Mouse (Mus musculus): ENCODE results near the gene Arhgdig. TPM values are rescaled to one million over a fixed set of nuclear protein-coding genes. Genes with fewer than 3 reads are reported as not detected.
"Not testable (repeated sequence)": the region's sequence is repeated elsewhere in the genome, so short reads cannot be mapped to it uniquely, and the experiment has no call there.

Gene Arhgdig
- polyA plus RNA-seq, 1 experiment = 132 TPM

DNA sequence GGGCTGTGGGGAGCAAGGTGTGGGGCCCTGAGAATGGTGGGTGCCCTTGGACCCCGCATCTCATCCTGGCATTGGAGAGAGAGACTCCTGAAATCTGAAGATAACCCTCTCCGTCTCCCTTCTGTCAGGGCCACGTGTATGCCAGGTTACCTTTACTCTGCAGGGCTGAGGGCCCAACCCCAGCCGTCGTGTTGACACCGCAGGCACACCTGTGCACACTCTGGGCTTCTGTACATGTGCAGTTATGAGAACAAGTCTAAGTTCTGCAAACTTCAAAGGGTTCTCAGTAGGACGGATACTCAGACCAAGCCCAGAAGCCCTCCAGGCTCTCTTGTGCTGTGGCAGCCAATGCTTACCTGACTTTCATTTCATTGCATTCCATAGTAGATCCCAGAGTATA is 4.7 kb upstream of the Arhgdig start:
- DNase-seq (ENCODE audit: extremely low spot score in 1 of 2, low spot score in 1 of 2) = no peak

DNA sequence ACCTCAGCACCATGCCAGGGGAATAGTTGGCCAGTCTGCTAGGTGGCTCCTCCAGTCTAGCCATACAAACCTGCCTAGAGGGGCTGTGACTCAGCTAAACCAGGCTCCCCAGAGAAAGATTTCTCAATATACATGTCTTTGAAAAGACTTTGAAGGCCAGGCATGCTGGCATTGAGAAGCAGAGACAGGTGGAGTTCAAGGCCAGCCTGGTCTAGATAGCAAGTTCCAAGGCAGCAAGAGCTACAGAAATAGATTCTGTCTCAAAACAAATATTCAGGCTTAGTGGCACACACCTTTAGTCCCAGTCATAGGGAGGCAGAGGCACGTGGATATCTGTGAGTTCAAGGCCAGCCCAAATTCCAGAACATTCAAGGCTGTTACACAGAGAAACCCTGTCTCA is 1.2 kb downstream of the Arhgdig start:
- DNase-seq (ENCODE audit: extremely low spot score in 1 of 2, low spot score in 1 of 2) = no peak

DNA sequence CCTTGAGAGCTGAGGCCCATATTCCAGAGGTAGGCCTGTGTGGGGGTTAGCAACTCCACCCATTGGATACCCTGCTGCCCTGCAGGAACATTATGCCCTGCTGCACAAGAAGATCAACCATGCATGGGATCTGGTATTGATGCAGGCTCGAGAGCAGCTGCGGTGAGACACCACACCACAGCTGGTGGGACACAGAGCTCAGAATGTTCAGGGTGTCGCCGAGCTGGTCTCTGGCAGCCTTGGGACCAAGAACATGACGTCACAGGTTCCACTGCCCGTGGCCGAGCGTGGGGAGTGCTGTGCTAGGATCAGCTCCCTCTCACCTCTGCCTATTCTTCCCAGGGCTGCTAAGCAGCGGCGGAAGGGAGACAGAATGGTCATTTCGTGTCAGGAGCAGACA is 2.8 kb downstream of the Arhgdig start:
- no peak for DNase-seq (ENCODE audit: extremely low spot score in 1 of 2, low spot score in 1 of 2)

DNA sequence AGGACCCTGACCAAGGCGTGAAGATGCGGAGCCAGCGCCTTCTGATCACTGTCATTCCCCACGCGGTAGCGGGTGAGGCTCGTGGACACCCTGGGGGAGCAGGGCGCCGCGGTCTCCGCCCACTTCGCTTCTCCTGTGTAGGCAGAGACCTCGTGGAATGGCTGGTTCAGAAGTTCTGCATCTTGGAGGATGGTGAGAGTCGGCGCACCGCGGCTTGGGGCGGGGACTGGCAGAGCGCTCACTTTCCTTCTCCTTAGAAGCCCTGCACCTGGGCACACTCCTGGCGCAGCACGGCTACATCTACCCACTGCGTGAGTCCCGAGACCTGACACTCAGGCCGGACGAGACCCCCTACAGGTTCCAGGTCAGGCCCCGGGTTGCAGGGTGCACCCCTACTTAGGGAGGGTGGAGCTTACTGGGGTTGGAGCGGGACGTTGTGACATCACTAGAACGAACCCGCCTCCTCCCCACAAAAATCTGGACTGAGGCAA is 4.2 kb downstream of the Arhgdig start:
- DNase-seq (ENCODE audit: extremely low spot score in 1 of 2, low spot score in 1 of 2) = peak; percentile 53 to 76

DNA sequence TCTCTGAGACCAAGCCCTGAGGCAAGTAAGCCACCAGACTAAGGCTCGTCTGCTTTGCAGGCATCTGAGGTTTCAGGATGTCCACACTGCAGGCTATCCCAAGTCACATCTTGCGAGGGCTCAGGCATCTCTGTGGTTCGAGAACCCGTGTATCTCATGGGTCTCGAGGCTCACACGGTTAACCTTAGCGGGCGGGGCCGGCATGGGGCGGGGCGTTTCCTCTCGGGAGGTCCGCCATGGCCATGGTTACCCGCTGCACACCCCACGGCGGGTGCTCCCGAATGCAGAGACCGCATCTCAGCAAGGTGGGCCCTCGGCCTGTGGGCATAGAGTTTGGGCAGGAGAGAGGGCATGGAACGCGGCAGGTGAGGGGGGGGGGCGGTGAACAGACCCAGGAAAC is 4.8 kb downstream of the Arhgdig start, which contains the start of gene Rgs11:
Rgs11 (plus strand) TSS at position 215 of the 400 bp plus-strand sequence.
- DNase-seq (ENCODE audit: extremely low spot score in 1 of 2, low spot score in 1 of 2) = peak in 1 of 2 experiments; percentile 56

DNA sequence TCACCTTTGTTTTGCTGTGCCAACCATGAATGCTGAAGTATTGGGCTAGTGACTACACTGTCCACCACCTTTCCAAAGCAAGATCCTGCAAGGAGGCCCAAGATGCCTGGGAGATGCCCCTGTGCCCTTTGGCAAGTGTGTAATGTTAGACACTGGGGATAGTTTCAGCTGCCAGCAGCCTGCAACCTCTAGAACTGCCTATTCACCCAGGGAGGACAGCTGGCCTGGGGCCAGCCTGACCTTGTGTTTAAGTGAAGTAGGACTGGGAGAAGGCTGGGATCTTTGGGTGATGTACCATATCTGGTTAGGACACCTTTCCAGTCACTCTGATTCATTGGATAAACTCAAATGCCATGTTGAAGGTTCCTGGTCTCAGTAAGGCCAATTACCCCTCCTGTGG is 5.6 kb downstream of the Arhgdig start:
- no peak for DNase-seq (ENCODE audit: extremely low spot score in 1 of 2, low spot score in 1 of 2)

DNA sequence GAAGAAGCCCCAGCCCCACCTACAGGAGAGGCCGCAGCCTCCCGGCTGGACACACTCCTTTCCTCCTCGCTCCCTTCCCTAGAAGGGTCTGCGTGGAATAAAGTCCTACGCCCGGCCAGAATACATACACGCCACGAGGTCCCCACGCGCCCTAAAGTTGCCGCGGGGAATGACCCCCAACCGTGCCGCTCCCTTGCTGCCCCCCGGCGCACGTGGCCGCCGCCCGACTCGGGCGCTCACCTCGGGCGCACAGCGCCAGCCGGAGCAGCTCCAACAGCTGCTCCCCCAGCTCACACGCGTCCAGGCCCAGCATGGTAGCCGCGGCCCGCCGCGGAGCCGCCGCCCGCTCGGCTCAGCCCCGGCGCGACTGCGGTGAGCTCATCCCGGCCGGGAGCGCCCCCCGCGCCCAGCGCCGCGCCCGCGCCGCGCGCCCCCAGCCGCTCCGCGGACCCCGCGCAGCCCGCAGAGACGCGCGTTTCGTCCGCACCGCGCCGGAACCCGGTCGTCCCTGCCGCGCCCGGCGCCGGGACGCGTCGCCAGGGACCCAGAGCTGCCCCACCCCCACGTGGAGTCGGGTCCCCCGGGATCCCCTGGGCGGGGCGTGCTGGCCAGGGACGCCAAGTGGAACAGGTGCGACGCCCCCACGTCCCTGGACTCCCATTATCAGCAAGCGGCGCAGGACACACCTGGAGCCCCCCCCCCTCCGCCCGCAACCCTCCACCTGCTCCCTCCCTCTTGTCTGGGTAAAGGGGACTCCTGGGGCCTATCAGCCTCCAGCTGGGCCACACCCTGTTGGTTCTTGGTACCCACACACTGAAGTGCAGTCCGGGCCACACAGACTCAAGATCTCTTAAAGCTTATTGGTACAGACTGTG is 6.5 kb downstream of the Arhgdig start:
- DNase-seq (ENCODE audit: extremely low spot score in 1 of 2, low spot score in 1 of 2) = no peak

DNA sequence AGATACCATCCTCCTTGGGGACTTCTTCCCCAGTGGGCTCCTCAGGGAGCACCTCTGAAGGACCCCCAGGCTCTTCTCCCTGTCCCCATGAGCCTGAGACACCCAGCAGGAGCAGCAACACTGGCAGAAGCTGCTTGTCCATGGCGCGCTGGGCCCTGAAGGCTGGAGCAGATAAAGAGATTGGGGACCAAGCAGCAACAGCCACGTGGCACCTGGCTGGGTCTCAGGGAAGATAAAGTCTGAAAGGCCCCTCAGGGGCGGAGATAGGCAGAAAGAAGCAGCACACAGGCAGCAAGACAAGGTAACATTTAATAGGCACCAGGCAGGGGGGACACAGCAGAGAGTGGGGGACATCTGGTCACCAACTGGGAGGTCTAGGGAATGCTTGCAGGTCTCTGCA is 8.7 kb downstream of the Arhgdig start, which contains the start of gene Pdia2:
Pdia2 (minus strand) TSS at position 196 of the 400 bp plus-strand sequence.
- no peak for DNase-seq (ENCODE audit: extremely low spot score in 1 of 2, low spot score in 1 of 2)

DNA sequence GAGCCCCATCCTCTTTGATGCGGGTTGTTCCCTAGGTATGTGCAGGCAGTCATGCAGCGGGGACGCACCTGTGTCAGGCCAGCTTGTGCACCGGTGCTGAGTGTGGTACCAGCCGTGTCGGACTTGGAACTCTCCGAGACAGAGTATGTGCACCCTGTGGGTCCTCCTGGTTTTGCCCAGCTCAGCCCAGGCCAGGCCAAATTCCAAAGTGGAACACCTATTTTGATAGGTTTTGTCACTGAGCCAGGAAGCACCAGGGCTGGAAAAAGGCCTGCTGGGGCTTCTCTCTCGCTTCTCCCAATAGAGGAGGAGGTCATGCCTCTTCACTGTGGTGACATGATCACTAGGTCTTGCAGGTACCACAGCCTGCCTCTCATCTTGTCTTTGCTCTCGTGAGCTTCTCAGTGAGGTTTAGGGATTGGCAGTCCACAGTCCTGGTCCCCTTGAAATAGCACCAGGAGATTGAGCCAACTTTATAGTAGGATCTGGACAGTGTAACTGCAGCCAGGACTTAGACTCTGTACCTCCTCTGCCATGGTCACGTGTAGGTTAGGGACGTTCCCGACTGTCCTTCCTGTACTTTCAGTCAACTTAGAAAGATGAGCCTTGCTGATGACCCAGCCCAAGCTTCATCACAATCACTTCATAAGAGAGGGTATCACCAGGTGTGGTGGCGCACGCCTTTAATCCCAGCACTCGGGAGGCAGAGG is 14.9 kb downstream of the Arhgdig start:
- DNase-seq (ENCODE audit: extremely low spot score in 1 of 2, low spot score in 1 of 2) = no peak

DNA sequence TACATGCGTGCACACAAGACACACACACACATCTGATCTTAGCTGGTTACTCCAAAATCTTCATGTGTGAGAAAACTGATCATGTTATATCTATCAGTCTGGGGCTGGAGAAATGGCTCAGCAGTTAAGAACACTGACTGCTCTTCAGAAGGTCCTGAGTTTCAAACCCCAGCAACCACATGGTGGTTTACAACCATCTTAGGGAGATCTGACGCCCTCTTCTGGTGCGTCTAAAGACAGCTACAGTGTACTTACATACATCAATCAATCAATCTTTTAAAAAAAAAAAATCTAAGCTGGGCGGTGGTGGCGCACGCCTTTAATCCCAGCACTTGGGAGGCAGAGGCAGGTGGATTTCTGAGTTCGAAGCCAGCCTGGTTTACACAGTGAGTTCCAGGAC is 16.1 kb downstream of the Arhgdig start:
- DNase-seq (ENCODE audit: extremely low spot score in 1 of 2, low spot score in 1 of 2) = not testable (repeated sequence)

DNA sequence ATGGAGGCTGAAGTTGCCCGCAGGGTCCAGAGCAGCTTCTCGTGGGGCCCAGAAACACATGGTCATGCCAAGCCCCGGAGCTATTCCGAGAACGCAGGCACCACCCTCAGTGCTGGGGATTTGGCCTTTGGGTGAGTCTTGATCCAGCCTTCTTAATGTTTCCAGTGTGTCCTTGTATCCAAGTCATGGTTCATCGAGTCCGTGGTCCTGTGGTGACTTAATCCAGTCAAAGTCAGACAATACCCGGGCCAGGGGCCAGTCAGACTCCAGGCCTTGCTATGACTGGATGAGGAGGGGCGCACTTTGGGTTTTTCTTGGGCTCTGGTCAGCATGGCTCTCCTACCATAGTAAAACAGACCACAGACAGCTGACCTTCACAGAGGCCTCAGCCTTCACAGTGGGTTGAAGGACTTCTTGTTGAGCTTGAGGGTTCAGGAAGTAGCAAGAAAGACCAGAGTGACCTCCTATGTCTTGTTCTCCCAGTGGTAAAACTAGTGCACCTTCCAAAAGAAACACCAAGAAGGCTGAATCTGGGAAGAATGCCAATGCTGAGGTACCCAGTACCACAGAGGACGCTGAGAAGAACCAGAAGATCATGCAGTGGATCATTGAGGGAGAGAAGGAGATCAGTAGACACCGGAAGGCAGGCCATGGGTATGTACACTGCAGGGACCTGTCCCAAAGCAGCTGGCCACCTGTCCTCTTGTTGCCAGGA is 19.3 kb downstream of the Arhgdig start:
- DNase-seq (ENCODE audit: extremely low spot score in 1 of 2, low spot score in 1 of 2) = no peak

DNA sequence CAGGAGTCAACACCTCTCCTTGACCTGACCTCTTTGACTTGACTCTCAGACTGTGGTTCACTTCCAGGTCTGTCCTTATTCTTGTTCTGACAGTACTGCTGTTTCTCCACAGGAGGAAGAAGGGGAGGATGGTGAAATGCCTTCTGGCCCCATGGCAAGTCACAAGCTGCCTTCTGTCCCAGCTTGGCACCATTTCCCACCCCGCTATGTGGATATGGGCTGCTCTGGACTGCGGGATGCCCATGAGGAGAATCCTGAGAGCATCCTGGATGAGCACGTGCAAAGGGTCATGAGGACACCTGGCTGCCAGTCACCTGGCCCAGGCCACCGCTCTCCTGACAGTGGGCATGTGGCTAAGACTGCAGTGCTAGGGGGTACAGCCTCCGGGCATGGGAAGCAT is 20.0 kb downstream of the Arhgdig start:
- no peak for DNase-seq (ENCODE audit: extremely low spot score in 1 of 2, low spot score in 1 of 2)

DNA sequence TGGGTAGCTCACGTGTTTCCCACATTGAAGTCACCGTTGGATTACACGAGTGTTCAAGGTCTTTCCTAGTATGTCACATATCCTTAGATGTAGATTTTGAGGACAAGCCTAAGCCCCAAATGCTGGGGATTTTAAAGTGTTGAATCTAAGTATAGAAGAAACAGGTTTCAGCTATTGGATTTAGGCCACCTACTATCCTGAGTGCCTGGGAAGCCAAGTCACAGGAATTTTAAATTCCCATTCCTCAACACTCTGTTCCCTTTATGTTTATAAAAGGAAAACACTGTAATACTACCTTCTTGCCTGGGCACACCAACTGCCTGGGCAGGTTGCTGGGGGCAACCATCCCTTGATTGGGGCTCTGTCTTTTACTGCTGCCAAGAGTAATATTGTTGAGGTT is 26.4 kb downstream of the Arhgdig start:
- DNase-seq (ENCODE audit: extremely low spot score in 1 of 2, low spot score in 1 of 2) = no peak

DNA sequence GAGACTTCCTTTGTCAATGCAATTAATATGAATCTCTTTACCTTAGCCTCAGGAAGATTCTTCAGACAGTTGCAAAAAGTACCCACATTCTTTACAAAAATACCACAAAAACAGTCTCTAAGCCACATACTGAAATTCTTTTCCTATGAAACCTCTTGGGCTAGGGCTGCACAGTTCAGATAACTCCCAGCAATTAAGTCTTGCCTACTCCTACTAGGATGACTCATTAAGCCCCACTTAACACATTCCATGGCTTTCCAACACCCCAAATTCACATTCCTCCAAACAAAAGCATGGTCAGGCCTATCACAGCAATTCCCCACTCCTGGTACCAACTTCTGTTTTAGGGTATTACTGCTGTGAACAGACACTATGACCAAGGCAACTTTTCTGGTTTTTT is 29.0 kb downstream of the Arhgdig start:
- DNase-seq (ENCODE audit: extremely low spot score in 1 of 2, low spot score in 1 of 2) = no peak

DNA sequence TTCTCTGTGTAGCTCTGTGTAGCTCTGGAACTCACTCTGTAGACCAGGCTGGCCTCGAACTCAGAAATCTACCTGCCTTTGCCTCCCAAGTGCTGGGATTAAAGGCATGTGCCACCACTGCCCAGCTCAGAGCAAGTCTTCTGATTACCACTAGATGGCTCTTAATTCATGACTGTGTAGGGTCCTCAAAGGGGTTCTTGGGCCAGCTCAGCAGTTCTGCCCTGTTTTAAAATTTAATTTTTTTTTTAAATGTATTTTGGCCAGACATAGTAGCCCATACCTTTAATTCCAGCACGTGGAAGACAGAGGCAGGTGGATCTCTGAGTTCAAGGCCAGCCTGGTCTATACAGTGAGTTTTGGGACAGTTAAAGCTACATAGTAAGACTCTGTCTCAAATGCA is 32.3 kb downstream of the Arhgdig start:
- DNase-seq (ENCODE audit: extremely low spot score in 1 of 2, low spot score in 1 of 2) = not testable (repeated sequence)

DNA sequence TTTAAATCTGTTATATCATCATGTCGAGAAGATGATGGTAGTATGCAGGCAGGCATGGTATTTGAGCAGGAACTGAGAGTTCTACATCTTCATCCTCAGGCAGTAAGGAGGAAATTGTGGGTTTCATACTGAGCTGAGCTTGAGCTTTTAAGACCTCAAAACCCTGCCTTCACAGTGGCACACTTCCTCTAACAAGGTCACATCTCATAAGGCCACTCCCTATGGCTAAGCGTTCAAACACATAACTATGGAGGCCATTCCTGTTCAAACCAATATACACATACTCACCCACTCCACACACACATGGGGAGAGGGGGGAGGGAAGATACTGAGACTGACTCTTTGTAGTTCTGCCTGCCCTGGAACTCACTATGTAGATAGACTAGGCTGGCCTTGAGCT is 39.5 kb downstream of the Arhgdig start:
- no peak for DNase-seq (ENCODE audit: extremely low spot score in 1 of 2, low spot score in 1 of 2)

DNA sequence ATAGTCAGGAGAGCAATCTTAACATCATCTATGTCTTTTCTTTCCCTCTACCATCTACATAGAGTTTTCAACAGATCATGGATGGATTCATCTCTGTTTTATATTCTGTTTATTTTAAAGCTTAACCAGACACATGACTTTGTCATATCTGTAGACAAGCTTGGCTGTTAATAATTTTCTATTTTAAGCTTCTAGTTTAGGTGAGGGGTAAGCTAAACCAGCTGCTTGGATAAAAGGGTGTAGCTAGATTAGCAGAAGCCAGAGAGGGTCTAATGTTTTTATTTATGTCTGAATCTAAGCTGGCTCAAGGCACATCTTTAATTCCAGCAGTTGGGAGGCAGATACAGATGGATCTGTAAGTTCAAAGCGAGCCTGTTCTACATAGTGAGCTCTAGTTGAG is 44.9 kb downstream of the Arhgdig start:
- no peak for DNase-seq (ENCODE audit: extremely low spot score in 1 of 2, low spot score in 1 of 2)

DNA sequence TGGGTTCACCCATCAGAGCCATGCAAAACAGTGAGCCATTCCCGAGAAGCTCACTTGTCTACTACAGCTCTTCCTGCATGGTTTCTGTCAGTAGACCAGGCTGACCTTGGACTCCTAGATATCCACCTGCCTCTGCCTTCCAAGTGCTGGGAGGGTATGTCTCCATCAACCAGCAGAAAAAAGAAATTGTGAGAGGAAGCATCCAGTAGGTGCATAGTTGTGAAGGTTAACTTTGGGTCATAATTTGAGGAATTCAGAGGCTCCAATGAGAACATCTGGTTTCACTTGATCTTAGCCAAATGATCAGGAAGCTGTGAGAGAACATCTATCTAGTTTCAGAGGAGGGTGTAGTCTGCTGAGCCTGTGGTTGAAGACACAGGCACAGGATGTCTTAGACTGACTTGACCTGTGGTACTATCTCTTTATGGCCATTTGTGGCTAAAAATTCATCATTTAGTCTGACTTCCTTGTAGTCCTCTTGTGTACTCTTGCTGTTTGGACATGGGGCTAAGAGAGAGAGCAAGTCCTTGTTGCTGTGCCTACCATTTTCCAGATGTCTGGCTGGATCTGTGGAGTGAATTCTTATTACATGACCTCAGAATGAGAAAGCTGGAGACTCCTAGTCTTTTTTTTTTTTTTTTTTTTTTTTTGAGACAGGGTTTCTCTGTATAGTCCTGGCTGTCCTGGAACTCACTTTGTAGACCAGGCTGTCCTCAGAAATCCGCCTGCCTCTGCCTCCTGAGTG is 55.5 kb downstream of the Arhgdig start:
- no peak for DNase-seq (ENCODE audit: extremely low spot score in 1 of 2, low spot score in 1 of 2)

All from frontal cortex, adult 2 months (tissue).